Mouse (Mus musculus) liver, embryonic 12.5 days (tissue): ENCODE data around the gene Arid3c. TPM values are rescaled to one million over a fixed set of nuclear protein-coding genes. Genes with fewer than 3 reads are reported as not detected.
A peak's percentile ranks its signal among the peaks of the same experiment; 100 is the strongest.
"Not testable (repeated sequence)": the region's sequence is repeated elsewhere in the genome, so short reads cannot be mapped to it uniquely, and the experiment has no call there.

Source experiments
- ATAC-seq: fragments of 200-750 bp; cut with Nextera tagmentation; 2 replicates; pipeline ENCODE4 v1.8.0; 2017; ENCODE audit warnings: moderate number of reproducible peaks, mild to moderate bottlenecking, moderate library complexity
- H3K27ac ChIP-seq: fragments of 300-500 bp; sonication (generic); 2 replicates; pipeline ENCODE4 v1.5.1; 2016; ENCODE audit warnings: mild to moderate bottlenecking
- H3K27me3 ChIP-seq: fragments of 300-500 bp; sonication (generic); replicated peaks from 2 replicates; pipeline ENCODE4 v1.6.1; 2016; ENCODE audit warnings: mild to moderate bottlenecking, moderate library complexity
- H3K36me3 ChIP-seq: fragments of 300-500 bp; sonication (generic); 2 replicates; pipeline ENCODE4 v1.6.1; 2016; ENCODE audit warnings: mild to moderate bottlenecking, moderate library complexity
- H3K4me1 ChIP-seq: fragments of 300-500 bp; sonication (generic); 2 replicates; pipeline ENCODE4 v1.6.1; 2016
- H3K4me2 ChIP-seq: fragments of 300-500 bp; sonication (generic); 2 replicates; pipeline ENCODE4 v1.6.1; 2016; ENCODE audit warnings: mild to moderate bottlenecking, moderate library complexity
- H3K4me3 ChIP-seq: fragments of 300-500 bp; sonication (generic); 2 replicates; pipeline ENCODE4 v1.5.1; 2016; ENCODE audit warnings: mild to moderate bottlenecking, moderate library complexity
- H3K9ac ChIP-seq: fragments of 300-500 bp; sonication (generic); 2 replicates; pipeline ENCODE4 v1.6.1; 2016; ENCODE audit warnings: mild to moderate bottlenecking, moderate library complexity
- H3K9me3 ChIP-seq: fragments of 300-500 bp; sonication (generic); replicated peaks from 2 replicates; pipeline ENCODE4 v1.6.1; 2016; ENCODE audit warnings: mild to moderate bottlenecking, moderate library complexity
- WGBS: fragments of 180-500 bp; shearing (Covaris S2); methylation state at CpG from one replicate; pipeline ENCODE4 v1.1.7; 2016; ENCODE audit not compliant: insufficient replicate concordance; 5-methylcytosine and 5-hydroxymethylcytosine counted together
- polyA plus RNA-seq: library from polyadenylated mRNA; unstranded; fragments of >200 nt; fragmentation: Nextera tagmentation; extraction: Ambion mirVana; gene quantifications from 2 replicates; pipeline ENCODE4 v1.2.1, GENCODE M21; 2016

Gene Arid3c
- polyA plus RNA-seq, result not detected in 2 replicates

DNA sequence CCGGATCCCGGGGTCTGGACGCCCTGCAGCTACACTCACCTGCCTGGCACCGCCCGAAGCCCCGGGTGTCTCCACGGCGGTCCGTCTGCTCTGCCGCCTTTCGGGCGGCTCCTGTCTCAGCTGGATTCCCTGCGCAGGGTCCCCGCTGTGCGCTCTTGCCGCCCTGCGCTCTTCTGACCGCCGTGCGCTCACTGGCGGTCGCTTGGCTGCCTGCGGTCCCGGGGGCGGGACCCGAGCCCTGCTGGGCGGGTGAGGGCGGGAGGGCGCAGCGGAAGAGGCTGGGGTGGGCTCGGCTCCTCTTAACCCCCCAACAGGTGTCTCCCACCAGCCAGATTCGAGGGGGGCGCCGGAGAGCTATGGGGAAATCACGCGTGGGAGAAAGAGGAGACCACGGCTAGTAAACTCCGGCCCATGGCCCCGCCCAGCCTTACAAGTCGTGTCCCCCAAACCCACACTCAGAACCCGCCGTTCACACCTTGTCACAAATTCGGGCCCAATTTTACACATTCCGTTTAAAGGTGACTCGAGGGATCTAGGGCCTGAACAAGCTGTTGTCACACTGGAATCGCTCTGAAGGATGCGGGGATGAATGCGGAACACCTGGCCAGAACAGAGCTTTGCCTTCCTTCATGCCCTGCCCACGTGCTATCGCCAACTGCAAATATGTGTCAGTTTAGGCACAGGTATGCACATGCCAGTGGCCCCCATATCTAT is at the start of gene Arid3c:
Arid3c (minus strand) TSS at position 91 of the 714 bp plus-strand sequence.
- no peaks in the 10 kb centered on the region for H3K36me3 ChIP-seq
- H3K4me2 ChIP-seq, result peak within 1 kb of the TSS; percentile 61
- peaks cover 85% of the 10 kb centered on the region for H3K27me3 ChIP-seq
- no peaks in the 10 kb centered on the region for H3K9me3 ChIP-seq
- peak within 1 kb of the TSS; percentile 31; the same call in 1 of the 2 replicates for H3K9ac ChIP-seq
- 2% methylated on average over 50 of the region's 50 CpGs for WGBS
- ATAC-seq, result no peak
- no peak within 1 kb of the TSS for H3K27ac ChIP-seq
- H3K4me3 ChIP-seq, result peak within 1 kb of the TSS; percentile 34
- peaks cover 9% of the 10 kb centered on the region; the same call in 1 of the 2 replicates for H3K4me1 ChIP-seq

DNA sequence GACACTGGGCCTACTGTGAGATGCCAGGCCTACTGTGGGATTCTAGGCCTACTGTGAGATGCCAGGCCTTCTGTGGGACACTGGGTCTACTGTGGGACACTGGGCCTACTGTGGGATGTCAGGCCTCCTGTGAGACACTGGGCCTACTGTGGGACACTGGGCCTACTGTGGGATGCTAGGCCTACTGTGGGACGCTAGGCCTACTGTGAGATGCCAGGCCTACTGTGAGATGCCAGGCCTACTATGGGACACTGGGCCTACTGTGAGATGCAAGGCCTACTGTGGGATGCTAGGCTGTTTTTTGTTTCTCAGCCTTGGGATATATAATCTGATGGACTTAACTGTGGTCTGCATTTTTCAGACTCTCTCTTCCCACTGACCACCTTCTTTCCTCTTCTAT is 44.9 kb upstream of the Arid3c start:
- not testable (repeated sequence) for H3K4me2 ChIP-seq, H3K9ac ChIP-seq, H3K27ac ChIP-seq, H3K4me1 ChIP-seq, ATAC-seq, H3K36me3 ChIP-seq, H3K9me3 ChIP-seq, H3K4me3 ChIP-seq, H3K27me3 ChIP-seq
- 78% methylated on average over 1 of the region's 1 CpGs for WGBS

GRCm38 (mm10) chr4:41774506-41774905 is 43.6 kb upstream of the Arid3c start:
- peaks cover 12% of the 10 kb centered on the region for H3K4me1 ChIP-seq
- H3K27me3 ChIP-seq, H3K9ac ChIP-seq, H3K36me3 ChIP-seq, H3K9me3 ChIP-seq, ATAC-seq: not testable (repeated sequence)
- peak overlapping the region; percentile 71 for H3K4me2 ChIP-seq
- H3K4me3 ChIP-seq, result peak overlapping the region; percentile 57
- WGBS, result 78% methylated on average over 3 of the region's 3 CpGs
- H3K27ac ChIP-seq, result 0 out of 2 replicates have a peak overlapping the region, but pooled peaks have one; percentile 40

- not testable (repeated sequence) for H3K27me3 ChIP-seq, H3K36me3 ChIP-seq, H3K9ac ChIP-seq, ATAC-seq, H3K9me3 ChIP-seq
- Histone ChIP-seq H3K27ac (peak within 1 kb of the TSS; percentile 56; the same call in 1 of the 2 replicates), H3K4me2 (peak within 1 kb of the TSS; percentile 71), H3K4me1 (peaks cover 12% of the 10 kb centered on the region), H3K4me3 (peak within 1 kb of the TSS; percentile 57)
- 5% methylated on average over 12 of the region's 14 CpGs for WGBS
Measured at GRCm38 (mm10) chr4:41774002-41774401, 43.1 kb upstream of the Arid3c start, which contains the start of gene Ccl27a. Ccl27a (minus strand) TSS chr4:41774247.

DNA sequence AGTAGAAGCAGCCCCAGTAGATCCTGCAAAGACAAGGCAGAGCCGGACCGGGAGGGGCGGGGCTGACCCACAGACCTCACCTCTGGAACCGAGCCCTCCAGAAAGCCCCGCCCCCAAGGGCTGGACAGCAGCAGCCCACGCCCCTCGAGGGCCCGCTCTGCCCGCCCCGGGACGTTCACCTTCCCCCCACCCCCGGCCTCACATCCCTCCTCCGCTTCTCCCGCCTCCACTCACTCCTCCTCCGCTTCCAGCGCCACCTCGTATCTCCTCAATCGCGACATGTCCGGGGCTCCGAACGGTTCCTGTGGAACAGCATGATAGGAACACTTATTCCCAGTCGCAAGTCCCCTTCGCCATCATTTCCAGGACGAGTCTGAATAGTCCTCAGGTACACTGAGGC is 42.6 kb upstream of the Arid3c start:
- WGBS, result 0% methylated on average over 20 of the region's 25 CpGs
- not testable (repeated sequence) for H3K36me3 ChIP-seq, H3K9ac ChIP-seq, ATAC-seq, H3K27me3 ChIP-seq, H3K9me3 ChIP-seq
- Histone ChIP-seq H3K4me2 (peak overlapping the region; percentile 71), H3K4me1 (peaks cover 12% of the 10 kb centered on the region), H3K27ac (peak overlapping the region; percentile 56; the same call in 1 of the 2 replicates), H3K4me3 (peak overlapping the region; percentile 57)

DNA sequence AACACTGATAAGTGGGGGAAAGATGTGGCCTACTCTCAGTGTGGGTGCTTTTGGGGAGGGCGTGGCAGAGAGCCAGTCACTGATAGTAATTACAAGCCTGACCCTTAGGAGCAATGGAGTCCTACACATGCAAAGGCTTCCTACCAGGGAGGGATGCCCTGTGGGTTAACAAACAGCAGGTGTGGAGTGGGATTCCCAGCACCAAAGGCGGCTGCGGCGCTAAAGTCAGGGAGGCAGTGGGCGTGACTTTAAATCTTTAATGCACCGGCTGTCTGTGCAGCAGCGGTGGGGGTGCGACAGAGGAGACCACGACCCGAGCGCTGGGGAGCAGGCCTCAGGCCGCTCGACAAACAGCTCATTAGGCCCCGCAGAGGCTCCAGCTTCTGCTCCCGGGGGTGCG is 42.0 kb upstream of the Arid3c start:
- not testable (repeated sequence) for H3K9ac ChIP-seq, ATAC-seq

GRCm38 (mm10) chr4:41767301-41767700 is 36.4 kb upstream of the Arid3c start:
- not testable (repeated sequence) for H3K27me3 ChIP-seq, ATAC-seq, H3K4me2 ChIP-seq, H3K9ac ChIP-seq, H3K4me3 ChIP-seq, H3K36me3 ChIP-seq, H3K27ac ChIP-seq, H3K9me3 ChIP-seq
- WGBS, result 49% methylated on average over 10 of the region's 10 CpGs
- peaks cover 18% of the 10 kb centered on the region for H3K4me1 ChIP-seq

More for the DNA sequence above, 42.0 kb upstream of the Arid3c start:
- WGBS, result 6% methylated on average over 11 of the region's 16 CpGs
- peak overlapping the region; percentile 61 for H3K4me2 ChIP-seq
- H3K27me3 ChIP-seq, H3K27ac ChIP-seq, H3K36me3 ChIP-seq, H3K9me3 ChIP-seq: not testable (repeated sequence)
- H3K4me3 ChIP-seq, result peak overlapping the region; percentile 35
- peaks cover 12% of the 10 kb centered on the region for H3K4me1 ChIP-seq

DNA sequence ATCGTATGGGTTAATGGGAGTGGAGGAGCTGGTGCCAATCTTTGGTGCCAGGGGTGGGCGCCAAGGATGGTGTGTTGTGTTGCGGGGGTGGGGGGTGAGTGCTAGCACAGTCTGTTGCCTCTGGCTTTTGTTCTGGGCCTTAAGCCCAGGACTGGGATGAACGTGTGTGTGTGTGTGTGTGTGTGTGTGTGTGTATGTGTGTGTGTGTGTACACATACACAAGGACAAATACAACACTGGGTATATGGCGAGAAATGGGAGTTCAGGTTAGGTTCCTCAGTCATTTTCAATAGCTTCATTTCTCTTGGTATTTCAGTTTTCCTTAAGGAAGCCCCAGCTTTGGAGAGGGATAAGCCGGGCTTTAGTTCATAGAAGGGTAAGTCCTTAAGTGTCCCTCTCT is 32.2 kb upstream of the Arid3c start:
- not testable (repeated sequence) for H3K9ac ChIP-seq

GRCm38 (mm10) chr4:41762688-41763114 is 31.8 kb upstream of the Arid3c start:
- peak overlapping the region; percentile 64 for H3K27ac ChIP-seq

More for the DNA sequence above, 32.2 kb upstream of the Arid3c start:
- Histone ChIP-seq H3K36me3 (peaks cover 13% of the 10 kb centered on the region), H3K4me1 (peaks cover 45% of the 10 kb centered on the region)
- H3K27me3 ChIP-seq, H3K27ac ChIP-seq, H3K9me3 ChIP-seq, H3K4me3 ChIP-seq, H3K4me2 ChIP-seq, ATAC-seq: not testable (repeated sequence)
- 72% methylated on average over 5 of the region's 6 CpGs for WGBS

DNA sequence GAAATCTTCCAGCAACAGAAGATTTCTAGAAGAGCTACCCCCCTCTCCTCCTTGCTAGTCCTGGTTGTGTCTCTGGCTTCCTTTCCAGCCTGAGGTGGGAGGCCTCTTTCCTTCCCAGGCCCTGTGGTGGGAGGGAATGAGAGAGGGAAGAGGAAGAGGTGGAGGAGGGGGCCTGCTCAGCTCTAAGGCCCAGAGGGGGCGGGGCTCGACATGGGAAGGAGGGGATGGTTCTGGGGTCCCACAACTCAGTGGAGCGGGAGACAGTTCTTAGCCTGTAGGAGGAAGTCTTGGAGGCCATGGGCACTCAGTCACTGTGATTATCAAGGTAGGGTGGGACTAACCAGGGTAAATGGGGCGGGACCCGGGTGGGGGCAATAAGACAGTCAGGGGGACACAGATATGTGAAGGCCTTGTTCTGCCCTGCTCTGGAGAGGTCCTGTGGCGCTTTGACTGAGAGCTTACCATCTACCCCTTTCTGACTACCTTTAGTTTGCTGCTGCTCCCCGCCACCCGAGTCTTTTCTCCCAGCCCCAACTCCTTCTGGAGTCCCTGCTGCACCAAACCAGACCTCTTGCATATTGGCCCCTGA is 31.3 kb upstream of the Arid3c start:
- Histone ChIP-seq H3K27me3 (no peaks in the 10 kb centered on the region), H3K36me3 (peaks cover 19% of the 10 kb centered on the region), H3K4me3 (no peak overlapping the region), H3K27ac (peak overlapping the region; percentile 78), H3K9me3 (no peaks in the 10 kb centered on the region), H3K4me1 (peaks cover 41% of the 10 kb centered on the region), H3K4me2 (peak overlapping the region; percentile 71), H3K9ac (0 out of 2 replicates have a peak overlapping the region, but pooled peaks have one; percentile 6)
- no peak for ATAC-seq
- WGBS, result 37% methylated on average over 8 of the region's 8 CpGs

More at GRCm38 (mm10) chr4:41762688-41763114, 31.8 kb upstream of the Arid3c start:
- Histone ChIP-seq H3K9ac (0 out of 2 replicates have a peak overlapping the region, but pooled peaks have one; percentile 6), H3K4me2 (peak overlapping the region; percentile 71; the same call in 1 of the 2 replicates), H3K36me3 (peaks cover 15% of the 10 kb centered on the region), H3K4me1 (peaks cover 45% of the 10 kb centered on the region)
- 57% methylated on average over 8 of the region's 8 CpGs for WGBS
- H3K27me3 ChIP-seq, H3K4me3 ChIP-seq, H3K9me3 ChIP-seq, ATAC-seq: not testable (repeated sequence)

GRCm38 (mm10) chr4:41761680-41762079 is 30.7 kb upstream of the Arid3c start:
- H3K9me3 ChIP-seq, result no peaks in the 10 kb centered on the region
- no peaks in the 10 kb centered on the region for H3K27me3 ChIP-seq
- H3K4me2 ChIP-seq, result peak overlapping the region; percentile 71
- H3K4me1 ChIP-seq, result peaks cover 38% of the 10 kb centered on the region
- H3K4me3 ChIP-seq, result no peak overlapping the region
- peak overlapping the region; percentile 78 for H3K27ac ChIP-seq
- no peak overlapping the region for H3K9ac ChIP-seq
- ATAC-seq, result no peak
- peaks cover 23% of the 10 kb centered on the region for H3K36me3 ChIP-seq

DNA sequence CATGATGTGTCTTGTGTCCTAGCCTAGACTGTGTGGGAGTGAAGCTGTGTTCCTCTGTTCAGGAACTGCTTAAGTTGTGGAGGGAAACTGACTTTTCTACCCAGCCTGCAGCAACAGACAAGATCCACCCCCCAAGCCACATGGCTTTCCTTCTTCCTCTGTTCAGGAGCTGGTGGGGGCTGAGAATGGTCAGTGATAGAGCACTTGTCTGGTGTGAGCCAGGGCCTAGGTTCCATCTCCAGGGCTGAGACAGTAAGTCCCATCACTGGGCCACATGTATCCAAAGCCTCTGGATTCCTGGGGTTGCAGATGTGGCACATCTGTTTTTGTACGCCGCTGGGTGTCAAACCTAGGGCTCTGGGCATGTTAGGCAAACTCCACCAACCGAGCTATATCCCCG is 30.0 kb upstream of the Arid3c start:
- Histone ChIP-seq H3K4me1 (peaks cover 45% of the 10 kb centered on the region), H3K27ac (peak overlapping the region; percentile 78)

More for the DNA sequence above, 30.0 kb upstream of the Arid3c start:
- Histone ChIP-seq H3K4me3 (peak overlapping the region; percentile 46), H3K4me2 (peak overlapping the region; percentile 71), H3K36me3 (peaks cover 23% of the 10 kb centered on the region), H3K9me3 (no peaks in the 10 kb centered on the region), H3K9ac (peak overlapping the region; percentile 47), H3K27me3 (no peaks in the 10 kb centered on the region)
- ATAC-seq, result peak; percentile 10; the same call in 1 of the 2 replicates
- 62% methylated on average over 4 of the region's 4 CpGs for WGBS
